Mouse (Mus musculus): ENCODE data around the gene Kcnf1. TPM values are rescaled to one million over a fixed set of nuclear protein-coding genes. Genes with fewer than 3 reads are reported as not detected.
"Not testable (repeated sequence)": the region's sequence is repeated elsewhere in the genome, so short reads cannot be mapped to it uniquely, and the experiment has no call there.

The Kcnf1 gene
- polyA plus RNA-seq, 1 experiment from 2014 or later, result 0.42 TPM

DNA sequence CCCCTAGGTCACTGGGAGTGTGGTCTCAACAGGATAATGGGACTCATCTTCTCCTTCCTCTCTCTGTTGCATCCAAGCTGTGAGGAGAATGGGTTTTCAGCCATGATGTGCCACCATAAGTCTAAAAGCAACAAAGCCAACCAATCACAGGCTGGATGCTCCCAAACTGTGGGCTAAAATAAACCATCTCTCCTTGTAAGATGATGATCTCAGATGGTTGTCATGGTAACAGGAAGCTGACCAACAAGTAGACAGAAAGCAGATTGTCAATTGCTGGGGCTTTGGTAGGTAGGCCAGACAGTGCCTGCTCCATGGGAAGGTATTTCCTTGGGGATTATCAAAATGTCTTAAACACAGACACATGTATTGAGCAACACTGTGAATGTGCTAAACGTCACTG, 20.9 kb downstream of the Kcnf1 start:
- H3K4me1 ChIP-seq, result no peaks in the 10 kb centered on the region
- no peaks in the 10 kb centered on the region for H3K27me3 ChIP-seq
- 58% methylated on average over 1 of the region's 1 CpGs for WGBS
- no peak overlapping the region for H3K4me2 ChIP-seq
- H3K9me3 ChIP-seq, result no peaks in the 10 kb centered on the region
- ATAC-seq (ENCODE audit: borderline replicate concordance, extremely low read depth, low FRiP score, low TSS enrichment), result no peak
- H3K36me3 ChIP-seq, result no peaks in the 10 kb centered on the region
- no peak overlapping the region for H3K9ac ChIP-seq
- H3K27ac ChIP-seq, result no peak overlapping the region
- no peak overlapping the region for H3K4me3 ChIP-seq

DNA sequence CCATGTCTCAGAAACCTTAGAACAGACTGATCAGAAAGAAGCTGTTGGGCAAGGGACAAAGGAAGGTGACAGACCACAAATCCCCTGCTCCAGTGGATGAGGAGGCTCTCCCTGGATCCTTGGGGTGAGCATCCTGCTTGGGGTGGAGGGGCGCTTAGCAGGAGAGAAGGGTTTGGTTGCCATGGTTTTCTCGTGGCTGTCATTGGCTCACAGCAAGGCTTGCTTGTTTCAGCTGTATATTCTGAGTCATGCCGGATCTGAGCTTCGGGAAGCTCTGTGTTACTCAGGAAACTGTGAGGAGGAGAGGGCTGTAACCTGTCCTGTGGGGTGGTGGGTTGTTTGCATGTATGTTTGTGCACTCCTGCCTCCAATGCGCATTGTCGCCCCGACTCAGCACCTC, 23.8 kb downstream of the Kcnf1 start:
- Histone ChIP-seq H3K27ac (no peak overlapping the region), H3K27me3 (no peaks in the 10 kb centered on the region), H3K4me1 (no peaks in the 10 kb centered on the region), H3K36me3 (no peaks in the 10 kb centered on the region), H3K4me2 (no peak overlapping the region), H3K9me3 (no peaks in the 10 kb centered on the region), H3K9ac (no peak overlapping the region), H3K4me3 (no peak overlapping the region)
- ATAC-seq (ENCODE audit: borderline replicate concordance, extremely low read depth, low FRiP score, low TSS enrichment), result no peak
- WGBS, result 66% methylated on average over 7 of the region's 7 CpGs

- Histone ChIP-seq H3K4me2 (no peak overlapping the region), H3K9ac (no peak overlapping the region), H3K4me1 (no peaks in the 10 kb centered on the region), H3K36me3 (no peaks in the 10 kb centered on the region), H3K27ac (no peak overlapping the region), H3K4me3 (no peak overlapping the region), H3K27me3 (no peaks in the 10 kb centered on the region), H3K9me3 (no peaks in the 10 kb centered on the region)
- 62% methylated on average over 10 of the region's 10 CpGs for WGBS
- ATAC-seq (ENCODE audit: borderline replicate concordance, extremely low read depth, low FRiP score, low TSS enrichment), result no peak
Observed at GRCm38 (mm10) chr12:17148920-17149319, 27.8 kb downstream of the Kcnf1 start.

DNA sequence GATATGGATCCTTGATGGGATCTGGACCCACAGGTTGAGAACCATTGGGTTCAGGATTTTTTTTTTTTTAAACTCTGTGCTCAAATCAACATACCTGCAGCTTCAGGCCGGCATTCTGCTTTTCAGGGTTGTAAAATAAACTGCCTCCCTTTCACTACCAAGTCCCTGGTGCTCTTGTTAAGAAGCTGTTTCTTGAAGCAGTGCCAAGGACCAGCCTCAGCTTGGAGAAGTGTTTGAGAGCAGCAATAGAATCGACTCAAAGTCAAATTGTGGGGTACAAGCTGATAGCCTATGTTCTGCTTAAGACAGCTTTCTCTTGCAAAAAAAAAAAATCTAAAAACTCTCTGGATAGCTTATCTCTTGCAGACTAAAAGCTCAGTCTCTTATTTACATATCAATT, 34.9 kb downstream of the Kcnf1 start:
- Histone ChIP-seq H3K9ac (no peak overlapping the region), H3K4me2 (no peak overlapping the region), H3K27ac (no peak overlapping the region), H3K4me3 (no peak overlapping the region), H3K27me3 (no peaks in the 10 kb centered on the region), H3K36me3 (no peaks in the 10 kb centered on the region), H3K4me1 (no peaks in the 10 kb centered on the region), H3K9me3 (no peaks in the 10 kb centered on the region)
- 21% methylated on average over 2 of the region's 2 CpGs for whole genome bisulfite sequencing
- ATAC-seq (ENCODE audit: borderline replicate concordance, extremely low read depth, low FRiP score, low TSS enrichment), result no peak

DNA sequence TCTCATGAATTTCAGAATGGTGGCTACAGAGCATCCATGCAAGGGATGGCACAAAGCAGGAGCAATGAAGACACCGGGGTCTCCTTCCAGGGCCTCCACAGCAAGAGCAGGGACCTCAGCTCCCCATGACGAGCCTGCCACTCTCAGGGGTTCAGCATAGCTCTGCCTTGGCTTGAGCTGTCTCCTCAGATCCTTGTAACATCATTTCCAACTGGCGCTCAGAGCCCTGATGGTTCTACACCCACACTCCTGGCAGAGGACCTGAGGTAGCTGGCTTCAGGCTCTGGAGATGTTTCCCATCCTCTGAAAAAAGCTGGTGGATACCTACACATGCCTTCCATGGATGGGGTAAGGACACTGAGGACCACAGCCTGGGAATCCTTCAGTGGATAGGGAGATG, 36.3 kb downstream of the Kcnf1 start:
- Histone ChIP-seq H3K9ac (no peak overlapping the region), H3K36me3 (no peaks in the 10 kb centered on the region), H3K27me3 (no peaks in the 10 kb centered on the region), H3K4me3 (no peak overlapping the region), H3K9me3 (no peaks in the 10 kb centered on the region), H3K4me2 (no peak overlapping the region), H3K27ac (no peak overlapping the region), H3K4me1 (no peaks in the 10 kb centered on the region)
- ATAC-seq (ENCODE audit: borderline replicate concordance, extremely low read depth, low FRiP score, low TSS enrichment), result no peak
- WGBS, result 71% methylated on average over 3 of the region's 3 CpGs

DNA sequence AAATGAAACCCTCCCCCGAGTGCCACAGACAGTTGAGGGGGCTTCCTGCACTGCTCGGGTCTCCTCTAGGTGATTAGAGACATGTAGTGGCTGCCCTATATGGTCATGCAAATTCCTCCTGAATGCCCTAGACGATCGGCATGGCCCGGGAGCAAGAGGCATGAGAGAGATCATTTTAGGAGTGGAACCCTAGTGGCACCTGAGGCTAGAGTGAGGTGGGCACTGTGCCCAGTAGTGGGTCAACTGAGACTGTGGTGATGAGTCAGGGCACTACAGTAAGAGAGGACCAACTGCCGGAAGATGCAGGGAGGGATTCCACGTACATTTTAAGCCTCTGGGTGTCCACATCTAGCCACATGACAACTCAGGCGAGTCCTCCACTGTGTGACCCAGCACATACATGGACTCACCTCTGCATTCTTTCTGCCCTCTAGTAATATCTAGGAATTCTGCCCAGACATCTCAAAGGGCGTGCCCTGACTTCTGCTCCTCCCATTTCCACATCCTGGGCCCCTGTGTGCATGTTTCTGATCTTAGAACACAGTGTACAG, 42.1 kb downstream of the Kcnf1 start:
- Histone ChIP-seq H3K36me3 (no peaks in the 10 kb centered on the region), H3K27ac (no peak overlapping the region), H3K9me3 (no peaks in the 10 kb centered on the region), H3K4me3 (no peak overlapping the region), H3K4me1 (no peaks in the 10 kb centered on the region), H3K27me3 (no peaks in the 10 kb centered on the region), H3K9ac (no peak overlapping the region), H3K4me2 (no peak overlapping the region)
- 55% methylated on average over 9 of the region's 9 CpGs for WGBS
- no peak for ATAC-seq (ENCODE audit: borderline replicate concordance, extremely low read depth, low FRiP score, low TSS enrichment)

DNA sequence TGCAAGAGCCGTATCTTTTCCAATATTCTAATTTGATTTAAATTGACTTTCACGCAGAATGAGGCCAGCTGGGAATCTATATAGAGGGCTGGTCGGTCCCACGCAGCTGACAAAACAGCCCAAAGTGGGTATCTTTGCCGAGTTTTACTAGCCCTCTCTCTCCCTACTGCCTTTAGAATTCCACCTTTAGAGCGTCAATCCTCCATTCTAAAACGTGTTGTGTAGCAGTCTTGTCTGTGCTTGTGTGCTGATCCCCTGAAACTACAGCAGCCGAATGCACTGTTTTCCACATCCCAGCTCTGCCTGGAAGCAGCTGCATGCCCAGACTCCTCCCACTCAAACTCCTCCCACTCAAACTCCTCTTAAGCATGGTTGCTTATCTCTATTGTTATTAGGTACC, 44.4 kb downstream of the Kcnf1 start:
- ATAC-seq (ENCODE audit: borderline replicate concordance, extremely low read depth, low FRiP score, low TSS enrichment), result no peak
- Histone ChIP-seq H3K9me3 (no peaks in the 10 kb centered on the region), H3K4me2 (no peak overlapping the region), H3K27ac (no peak overlapping the region), H3K9ac (no peak overlapping the region), H3K27me3 (no peaks in the 10 kb centered on the region), H3K4me3 (no peak overlapping the region), H3K36me3 (no peaks in the 10 kb centered on the region), H3K4me1 (no peaks in the 10 kb centered on the region)
- WGBS, result 69% methylated on average over 8 of the region's 8 CpGs

- no peaks in the 10 kb centered on the region for H3K4me1 ChIP-seq
- no peak overlapping the region for H3K27ac ChIP-seq
- no peaks in the 10 kb centered on the region for H3K9me3 ChIP-seq
- no peak for ATAC-seq (ENCODE audit: borderline replicate concordance, extremely low read depth, low FRiP score, low TSS enrichment)
- no peak overlapping the region for H3K4me3 ChIP-seq
- no peak overlapping the region for H3K9ac ChIP-seq
- no peaks in the 10 kb centered on the region for H3K36me3 ChIP-seq
- H3K4me2 ChIP-seq, result no peak overlapping the region
- 89% methylated on average over 10 of the region's 10 CpGs for WGBS
- H3K27me3 ChIP-seq, result no peaks in the 10 kb centered on the region
Observed at GRCm38 (mm10) chr12:17131563-17131962, 45.1 kb downstream of the Kcnf1 start.

DNA sequence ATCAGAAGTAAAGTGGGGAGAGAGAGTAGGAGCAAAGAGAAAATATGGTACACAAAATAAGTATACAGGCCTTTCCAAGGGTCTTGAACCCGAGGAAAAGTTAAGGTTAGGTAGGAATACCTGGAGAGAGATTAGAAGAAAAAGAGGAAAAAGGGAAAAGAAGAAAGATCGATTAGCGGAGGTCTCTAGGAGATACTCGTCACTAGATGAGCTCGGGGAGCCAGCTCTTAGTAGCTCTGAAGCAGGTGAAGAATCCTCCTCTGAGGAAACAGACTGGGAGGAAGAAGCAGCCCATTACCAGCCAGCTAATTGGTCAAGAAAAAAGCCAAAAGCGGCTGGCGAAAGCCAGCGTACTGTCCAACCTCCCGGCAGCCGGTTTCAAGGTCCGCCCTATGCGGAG, 53.8 kb downstream of the Kcnf1 start:
- H3K9me3 ChIP-seq; H3K9ac ChIP-seq; H3K4me3 ChIP-seq; H3K4me2 ChIP-seq; H3K27ac ChIP-seq; H3K4me1 ChIP-seq; ATAC-seq (ENCODE audit: borderline replicate concordance, extremely low read depth, low FRiP score, low TSS enrichment); H3K27me3 ChIP-seq; H3K36me3 ChIP-seq: not testable (repeated sequence)
- 95% methylated on average over 4 of the region's 12 CpGs for WGBS

Other genes with a start within 250 kb of the Kcnf1 start
- 4.6 and 5.5 TPM in 2 replicates for gene Pqlc3, start 176.5 kb downstream of the Kcnf1 start, polyA plus RNA-seq (2015; fragmentation: Nextera tagmentation; extraction: Ambion mirVana)
- gene 2410004P03Rik, start 165.2 kb downstream of the Kcnf1 start, polyA plus RNA-seq (2015; fragmentation: Nextera tagmentation; extraction: Ambion mirVana), result 1.5 and 2.9 TPM in 2 replicates
- 718 and 737 TPM in 2 replicates for gene Pdia6, start 89.7 kb upstream of the Kcnf1 start, polyA plus RNA-seq (2015; fragmentation: Nextera tagmentation; extraction: Ambion mirVana)
- gene Atp6v1c2, start 152.5 kb upstream of the Kcnf1 start, polyA plus RNA-seq (2015; fragmentation: Nextera tagmentation; extraction: Ambion mirVana), result 2.5 and 3.1 TPM in 2 replicates
- 25.1 TPM in 2 replicates for gene Nol10, start 171.6 kb upstream of the Kcnf1 start, polyA plus RNA-seq (2015; fragmentation: Nextera tagmentation; extraction: Ambion mirVana)

Measured in lung, embryonic 15.5 days (tissue).